Mouse (Mus musculus) kidney, embryonic 16.5 days (tissue): ENCODE results near the gene Dnah1. TPM values are rescaled to one million over a fixed set of nuclear protein-coding genes. Genes with fewer than 3 reads are reported as not detected.

Experiments used
- ATAC-seq: fragments of 200-750 bp; cut with Nextera tagmentation; 2 replicates; pipeline ENCODE4 v1.8.0; 2017; ENCODE audit warnings: moderate TSS enrichment; ENCODE audit not compliant: low FRiP score, low TSS enrichment
- H3K27ac ChIP-seq: fragments of 300-500 bp; sonication (generic); 2 replicates; pipeline ENCODE4 v1.5.1; 2014; ENCODE audit warnings: low read length
- H3K27me3 ChIP-seq: fragments of 300-500 bp; sonication (generic); 2 replicates; pipeline ENCODE4 v1.6.1; 2014; ENCODE audit warnings: low read length, control low read depth, mixed read lengths; ENCODE audit not compliant: insufficient read depth
- H3K36me3 ChIP-seq: fragments of 300-500 bp; sonication (generic); 2 replicates; pipeline ENCODE4 v1.6.1; 2014; ENCODE audit warnings: low read length, control low read depth, mixed read lengths; ENCODE audit not compliant: insufficient read depth
- H3K4me1 ChIP-seq: fragments of 300-500 bp; sonication (generic); 2 replicates; pipeline ENCODE4 v1.6.1; 2014; ENCODE audit warnings: low read length, control low read depth, mixed read lengths; ENCODE audit not compliant: insufficient read depth
- H3K4me2 ChIP-seq: fragments of 300-500 bp; sonication (generic); replicated peaks from 2 replicates; pipeline ENCODE4 v1.6.1; 2014; ENCODE audit warnings: low read depth, low read length
- H3K4me3 ChIP-seq: fragments of 300-500 bp; sonication (generic); 2 replicates; pipeline ENCODE4 v1.5.1; 2014; ENCODE audit warnings: mild to moderate bottlenecking, low read length
- H3K9ac ChIP-seq: fragments of 300-500 bp; sonication (generic); replicated peaks from 2 replicates; pipeline ENCODE4 v1.6.1; 2014; ENCODE audit warnings: low read length
- H3K9me3 ChIP-seq: fragments of 300-500 bp; sonication (generic); 2 replicates; pipeline ENCODE4 v1.6.1; 2016; ENCODE audit warnings: low read length, control low read depth
- WGBS: fragments of 180-500 bp; shearing (Covaris S2); extraction: QIAGEN DNeasy Blood & Tissue Kit; methylation state at CpG from one replicate; pipeline ENCODE4 v1.1.7; 2014; 5-methylcytosine and 5-hydroxymethylcytosine counted together
- polyA plus RNA-seq: library from polyadenylated mRNA; unstranded; fragments of >200 nt; fragmentation: Nextera tagmentation; extraction: Ambion mirVana; gene quantifications from 2 replicates; pipeline ENCODE4 v1.2.1, GENCODE M21; 2015

Gene Dnah1
- polyA plus RNA-seq, result 7.4 and 7.7 TPM in 2 replicates

- Histone ChIP-seq H3K4me2 (peak within 1 kb of the TSS; percentile 75), H3K4me3 (peak within 1 kb of the TSS; percentile 43), H3K4me1 (peaks cover 4% of the 10 kb centered on the region; the same call in 1 of the 2 replicates), H3K9me3 (no peaks in the 10 kb centered on the region), H3K27ac (no peak within 1 kb of the TSS), H3K36me3 (no peaks in the 10 kb centered on the region), H3K27me3 (no peaks in the 10 kb centered on the region), H3K9ac (peak within 1 kb of the TSS; percentile 47)
- peak; percentile 70 for ATAC-seq
- WGBS, result 29% methylated on average over 28 of the region's 28 CpGs
Observed at GRCm38 (mm10) chr14:31323849-31324792, at the start of gene Dnah1. TSS of gene Dnah1 (minus strand) at chr14:31323896.

- no peak overlapping the region for H3K4me2 ChIP-seq
- no peak overlapping the region for H3K4me3 ChIP-seq
- no peaks in the 10 kb centered on the region for H3K4me1 ChIP-seq
- no peaks in the 10 kb centered on the region for H3K9me3 ChIP-seq
- no peak overlapping the region for H3K9ac ChIP-seq
- no peak for ATAC-seq
- no peaks in the 10 kb centered on the region for H3K27me3 ChIP-seq
- no peak overlapping the region for H3K27ac ChIP-seq
- 85% methylated on average over 3 of the region's 3 CpGs for WGBS
- peaks cover 52% of the 10 kb centered on the region for H3K36me3 ChIP-seq
Observed at GRCm38 (mm10) chr14:31369377-31369776, 45.7 kb upstream of the Dnah1 start.

- Histone ChIP-seq H3K9me3 (no peaks in the 10 kb centered on the region), H3K9ac (no peak overlapping the region), H3K36me3 (peaks cover 57% of the 10 kb centered on the region), H3K4me2 (no peak overlapping the region), H3K27me3 (no peaks in the 10 kb centered on the region), H3K4me3 (no peak overlapping the region), H3K27ac (no peak overlapping the region), H3K4me1 (no peaks in the 10 kb centered on the region)
- no peak for ATAC-seq
- 88% methylated on average over 7 of the region's 7 CpGs for WGBS
Observed at GRCm38 (mm10) chr14:31367951-31368350, 44.3 kb upstream of the Dnah1 start.

- ATAC-seq, result no peak
- H3K4me2 ChIP-seq, result no peak overlapping the region
- no peak overlapping the region for H3K4me3 ChIP-seq
- H3K4me1 ChIP-seq, result no peaks in the 10 kb centered on the region
- H3K36me3 ChIP-seq, result peaks cover 52% of the 10 kb centered on the region
- no peak overlapping the region for H3K9ac ChIP-seq
- no peaks in the 10 kb centered on the region for H3K27me3 ChIP-seq
- H3K9me3 ChIP-seq, result no peaks in the 10 kb centered on the region
- H3K27ac ChIP-seq, result no peak overlapping the region
Observed at GRCm38 (mm10) chr14:31365350-31365749, 41.7 kb upstream of the Dnah1 start.

- Histone ChIP-seq H3K4me3 (no peak overlapping the region), H3K27ac (no peak overlapping the region), H3K36me3 (peaks cover 49% of the 10 kb centered on the region), H3K27me3 (no peaks in the 10 kb centered on the region), H3K9ac (no peak overlapping the region), H3K4me1 (no peaks in the 10 kb centered on the region), H3K4me2 (no peak overlapping the region), H3K9me3 (no peaks in the 10 kb centered on the region)
- 93% methylated on average over 4 of the region's 4 CpGs for WGBS
- ATAC-seq, result no peak
Observed at GRCm38 (mm10) chr14:31364589-31364988, 40.9 kb upstream of the Dnah1 start.

GRCm38 (mm10) chr14:31362236-31362635, 38.5 kb upstream of the Dnah1 start:
- peaks cover 39% of the 10 kb centered on the region for H3K36me3 ChIP-seq
- H3K9ac ChIP-seq, result no peak overlapping the region
- no peak for ATAC-seq
- 88% methylated on average over 2 of the region's 2 CpGs for WGBS
- H3K4me3 ChIP-seq, result no peak overlapping the region
- no peak overlapping the region for H3K27ac ChIP-seq
- H3K9me3 ChIP-seq, result no peaks in the 10 kb centered on the region
- no peaks in the 10 kb centered on the region for H3K4me1 ChIP-seq
- H3K27me3 ChIP-seq, result no peaks in the 10 kb centered on the region
- no peak overlapping the region for H3K4me2 ChIP-seq

- no peak overlapping the region for H3K4me2 ChIP-seq
- H3K27ac ChIP-seq, result no peak overlapping the region
- no peaks in the 10 kb centered on the region for H3K9me3 ChIP-seq
- no peak for ATAC-seq
- H3K4me1 ChIP-seq, result no peaks in the 10 kb centered on the region
- peaks cover 29% of the 10 kb centered on the region for H3K36me3 ChIP-seq
- H3K4me3 ChIP-seq, result no peak overlapping the region
- WGBS, result 89% methylated on average over 1 of the region's 1 CpGs
- H3K27me3 ChIP-seq, result no peaks in the 10 kb centered on the region
- no peak overlapping the region for H3K9ac ChIP-seq
Observed at GRCm38 (mm10) chr14:31345367-31345766, 21.7 kb upstream of the Dnah1 start.

- Histone ChIP-seq H3K36me3 (peaks cover 21% of the 10 kb centered on the region), H3K9ac (no peak overlapping the region), H3K4me2 (no peak overlapping the region), H3K9me3 (no peaks in the 10 kb centered on the region), H3K27me3 (no peaks in the 10 kb centered on the region), H3K4me1 (peaks cover 2% of the 10 kb centered on the region; the same call in 1 of the 2 replicates), H3K4me3 (no peak overlapping the region), H3K27ac (no peak overlapping the region)
- no peak for ATAC-seq
- 83% methylated on average over 8 of the region's 8 CpGs for WGBS
Observed at GRCm38 (mm10) chr14:31343241-31343640, 19.5 kb upstream of the Dnah1 start.

GRCm38 (mm10) chr14:31337947-31338346, 14.3 kb upstream of the Dnah1 start:
- Histone ChIP-seq H3K4me3 (peak overlapping the region; percentile 81), H3K9me3 (no peaks in the 10 kb centered on the region), H3K27me3 (no peaks in the 10 kb centered on the region), H3K36me3 (peaks cover 7% of the 10 kb centered on the region), H3K9ac (0 out of 2 replicates have a peak overlapping the region, but pooled peaks have one; percentile 6), H3K27ac (no peak overlapping the region), H3K4me1 (peaks cover 12% of the 10 kb centered on the region), H3K4me2 (peak overlapping the region; percentile 73)
- no peak for ATAC-seq

GRCm38 (mm10) chr14:31337406-31337805, 13.7 kb upstream of the Dnah1 start:
- Histone ChIP-seq H3K27ac (no peak overlapping the region), H3K36me3 (peaks cover 7% of the 10 kb centered on the region), H3K9me3 (no peaks in the 10 kb centered on the region), H3K27me3 (no peaks in the 10 kb centered on the region), H3K4me2 (peak overlapping the region; percentile 73), H3K4me1 (peaks cover 12% of the 10 kb centered on the region), H3K9ac (peak overlapping the region; percentile 87), H3K4me3 (peak overlapping the region; percentile 81)
- ATAC-seq, result no peak
- 42% methylated on average over 7 of the region's 7 CpGs for WGBS
